Mouse (Mus musculus): Measurements from ENCODE around the gene Stat6. TPM values are rescaled to one million over a fixed set of nuclear protein-coding genes. Genes with fewer than 3 reads are reported as not detected.

Stat6 gene
- polyA plus RNA-seq, 1 experiment from 2014 or later = 5.7 TPM

GRCm38 (mm10) chr10:127619941-127620405 is 22.8 kb upstream of the Stat6 start:
- Histone ChIP-seq H3K4me3 (ENCODE audit: low read depth, low read length) (peak overlapping the region; percentile 50), H3K27ac (ENCODE audit: low read depth, low read length) (peak overlapping the region; percentile 69), H3K4me2 (peak overlapping the region; percentile 92), H3K27me3 (ENCODE audit: control insufficient read depth, insufficient read depth, low read length) (no peaks in the 10 kb centered on the region), H3K36me3 (ENCODE audit: control insufficient read depth, insufficient read depth, low read length) (no peaks in the 10 kb centered on the region), H3K4me1 (ENCODE audit: control insufficient read depth, insufficient read depth, low read length) (peaks cover 46% of the 10 kb centered on the region), H3K9ac (ENCODE audit: low read length) (peak overlapping the region; percentile 72), H3K9me3 (ENCODE audit: control insufficient read depth, low read length) (no peaks in the 10 kb centered on the region)
- ATAC-seq (ENCODE audit: low FRiP score) (no peak; the same call in 1 of the 2 replicates), DNase-seq (ENCODE audit: low spot score, missing footprints) (peak; percentile 95)
- 1% methylated on average over 12 of the region's 12 CpGs for WGBS

DNA sequence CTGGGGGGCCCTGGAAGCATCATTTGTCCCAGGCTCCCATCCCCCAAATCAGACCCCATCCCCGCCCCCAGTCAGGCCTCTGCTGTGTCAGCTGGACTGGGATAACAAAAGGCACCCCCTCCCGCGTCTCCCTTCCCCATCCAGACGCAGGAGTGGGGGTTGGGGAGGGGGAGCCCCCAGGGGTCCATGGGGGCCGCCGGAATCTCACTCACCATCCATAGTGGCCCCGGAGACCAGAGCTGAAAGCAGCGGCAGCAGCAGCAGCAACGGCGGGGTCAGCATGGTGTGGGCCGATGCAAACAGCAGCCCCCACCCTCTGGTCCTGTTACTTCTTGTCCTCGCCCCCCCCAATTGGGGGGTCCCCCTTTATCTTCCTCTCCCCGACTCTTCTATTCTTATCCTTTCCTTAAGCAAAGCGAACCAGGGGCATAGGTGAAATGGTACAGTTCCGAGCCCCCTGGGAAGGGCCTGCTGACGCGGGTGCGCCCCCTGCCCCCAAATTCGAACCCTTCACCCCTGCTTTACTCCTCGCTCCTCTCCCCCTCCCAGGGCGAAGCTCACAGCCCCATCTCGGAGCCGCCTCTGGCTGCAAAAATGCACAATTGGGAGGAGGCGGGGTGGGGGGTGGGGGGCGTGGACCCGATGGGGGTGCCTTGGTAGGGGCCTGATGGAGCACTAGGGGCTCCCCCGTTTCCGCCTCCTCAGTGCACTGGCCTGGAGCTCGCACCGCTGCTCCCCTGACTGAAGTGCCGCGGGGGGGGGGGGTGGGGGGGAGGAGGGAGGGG is 22.2 kb upstream of the Stat6 start, which contains the start of gene Lrp1:
TSS of gene Lrp1 (minus strand) at position 743 of the 785 bp plus-strand sequence.
- ATAC-seq (ENCODE audit: low FRiP score) (peak; percentile 82), DNase-seq (ENCODE audit: low spot score, missing footprints) (peak; percentile 95)
- peak within 1 kb of the TSS; percentile 82 for H3K9ac ChIP-seq (ENCODE audit: low read length)
- H3K9me3 ChIP-seq (ENCODE audit: control insufficient read depth, low read length) = no peaks in the 10 kb centered on the region
- WGBS = 2% methylated on average over 29 of the region's 32 CpGs
- no peaks in the 10 kb centered on the region for H3K27me3 ChIP-seq (ENCODE audit: control insufficient read depth, insufficient read depth, low read length)
- H3K4me3 ChIP-seq (ENCODE audit: low read depth, low read length) = peak within 1 kb of the TSS; percentile 50
- peaks cover 41% of the 10 kb centered on the region for H3K4me1 ChIP-seq (ENCODE audit: control insufficient read depth, insufficient read depth, low read length)
- peak within 1 kb of the TSS; percentile 90 for H3K27ac ChIP-seq (ENCODE audit: low read depth, low read length)
- H3K4me2 ChIP-seq = peak within 1 kb of the TSS; percentile 92
- H3K36me3 ChIP-seq (ENCODE audit: control insufficient read depth, insufficient read depth, low read length) = no peaks in the 10 kb centered on the region

- Histone ChIP-seq H3K4me1 (ENCODE audit: control insufficient read depth, insufficient read depth, low read length) (peaks cover 33% of the 10 kb centered on the region), H3K27ac (ENCODE audit: low read depth, low read length) (peak overlapping the region; percentile 90), H3K27me3 (ENCODE audit: control insufficient read depth, insufficient read depth, low read length) (no peaks in the 10 kb centered on the region), H3K4me3 (ENCODE audit: low read depth, low read length) (peak overlapping the region; percentile 50), H3K9me3 (ENCODE audit: control insufficient read depth, low read length) (no peaks in the 10 kb centered on the region), H3K9ac (ENCODE audit: low read length) (peak overlapping the region; percentile 82), H3K4me2 (peak overlapping the region; percentile 92), H3K36me3 (ENCODE audit: control insufficient read depth, insufficient read depth, low read length) (no peaks in the 10 kb centered on the region)
- DNase-seq (ENCODE audit: low spot score, missing footprints) (peak; percentile 99), ATAC-seq (ENCODE audit: low FRiP score) (peak; percentile 81)
- under 1% methylated on average over 32 of the region's 39 CpGs for WGBS
Observed at GRCm38 (mm10) chr10:127621191-127622056, 21.4 kb upstream of the Stat6 start.

- no peaks in the 10 kb centered on the region for H3K27me3 ChIP-seq (ENCODE audit: control insufficient read depth, insufficient read depth, low read length)
- no peaks in the 10 kb centered on the region for H3K36me3 ChIP-seq (ENCODE audit: control insufficient read depth, insufficient read depth, low read length)
- peak overlapping the region; percentile 92 for H3K4me2 ChIP-seq
- H3K4me3 ChIP-seq (ENCODE audit: low read depth, low read length) = peak overlapping the region; percentile 50
- peak overlapping the region; percentile 82 for H3K9ac ChIP-seq (ENCODE audit: low read length)
- H3K9me3 ChIP-seq (ENCODE audit: control insufficient read depth, low read length) = no peaks in the 10 kb centered on the region
- ATAC-seq (ENCODE audit: low FRiP score) (peak; percentile 13; the same call in 1 of the 2 replicates), DNase-seq (ENCODE audit: low spot score, missing footprints) (no peak)
- 1% methylated on average over 13 of the region's 13 CpGs for WGBS
- H3K27ac ChIP-seq (ENCODE audit: low read depth, low read length) = peak overlapping the region; percentile 90
- peaks cover 27% of the 10 kb centered on the region for H3K4me1 ChIP-seq (ENCODE audit: control insufficient read depth, insufficient read depth, low read length)
Observed at GRCm38 (mm10) chr10:127622057-127622392, 20.8 kb upstream of the Stat6 start.

DNA sequence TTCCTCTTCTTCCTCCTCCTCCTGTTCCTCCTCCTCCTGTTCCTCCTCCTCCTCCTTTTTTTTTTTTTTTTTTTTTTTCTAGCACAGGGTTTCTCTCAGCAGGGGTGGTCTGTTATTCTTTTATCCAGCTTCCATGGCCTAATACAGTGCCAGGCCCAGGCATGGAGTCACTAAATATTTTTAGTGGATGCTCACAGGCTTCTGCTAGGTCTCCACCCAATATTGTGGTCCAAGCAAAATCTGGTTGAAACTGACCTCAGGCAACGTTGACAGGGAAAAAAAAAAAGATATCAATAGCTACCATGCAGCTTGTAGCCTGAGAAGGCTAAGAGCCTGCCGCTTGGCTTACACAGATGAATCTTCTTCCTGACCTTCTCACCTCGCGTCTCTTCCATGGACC is 20.1 kb upstream of the Stat6 start:
- Histone ChIP-seq H3K4me3 (ENCODE audit: low read depth, low read length) (no peak overlapping the region), H3K36me3 (ENCODE audit: control insufficient read depth, insufficient read depth, low read length) (no peaks in the 10 kb centered on the region), H3K9ac (ENCODE audit: low read length) (no peak overlapping the region), H3K4me2 (peak overlapping the region; percentile 92), H3K9me3 (ENCODE audit: control insufficient read depth, low read length) (no peaks in the 10 kb centered on the region), H3K27ac (ENCODE audit: low read depth, low read length) (no peak overlapping the region), H3K27me3 (ENCODE audit: control insufficient read depth, insufficient read depth, low read length) (no peaks in the 10 kb centered on the region), H3K4me1 (ENCODE audit: control insufficient read depth, insufficient read depth, low read length) (peaks cover 21% of the 10 kb centered on the region)
- ATAC-seq (ENCODE audit: low FRiP score) = no peak
- WGBS = 64% methylated on average over 4 of the region's 4 CpGs
- DNase-seq (ENCODE audit: low spot score, missing footprints) = no peak

DNA sequence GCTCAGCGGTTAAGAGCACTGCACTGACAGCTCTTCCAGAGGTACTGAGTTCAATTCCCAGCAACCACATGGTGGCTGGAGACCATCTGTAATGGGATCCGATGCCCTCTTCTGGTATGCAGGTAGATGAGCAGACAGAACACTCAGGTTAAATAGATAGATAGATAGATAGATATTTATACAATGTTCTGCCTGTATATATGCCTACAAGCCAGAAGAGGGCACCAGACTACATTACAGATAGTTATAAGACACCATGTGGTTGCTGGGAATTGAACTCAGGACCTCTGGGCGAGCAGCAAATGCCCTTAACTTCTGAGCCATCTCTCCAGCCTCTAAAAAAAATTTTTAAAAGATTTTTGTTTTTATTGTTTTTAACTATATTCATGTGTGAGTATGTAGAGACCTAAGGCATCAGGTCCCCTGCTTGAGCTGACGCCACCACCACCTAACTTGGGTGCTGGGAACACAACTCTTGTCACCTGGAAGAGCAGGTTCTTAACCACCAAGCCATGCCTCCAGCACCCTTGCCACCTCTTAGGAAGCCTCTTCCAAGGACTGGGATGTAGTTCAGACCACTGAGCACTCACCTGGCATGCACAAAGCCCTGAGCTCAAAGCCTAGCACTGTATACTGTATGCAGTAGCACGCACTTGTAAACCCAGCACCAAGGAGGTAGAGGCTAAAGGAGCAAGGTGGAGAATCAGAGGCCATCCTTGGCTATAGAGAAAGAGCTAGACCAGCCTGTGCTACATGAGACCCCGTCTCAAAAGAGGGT is 19.2 kb upstream of the Stat6 start:
- DNase-seq (ENCODE audit: low spot score, missing footprints) = no peak
- Histone ChIP-seq H3K4me2 (no peak overlapping the region), H3K9ac (ENCODE audit: low read length) (no peak overlapping the region), H3K9me3 (ENCODE audit: control insufficient read depth, low read length) (no peaks in the 10 kb centered on the region), H3K4me3 (ENCODE audit: low read depth, low read length) (no peak overlapping the region), H3K27ac (ENCODE audit: low read depth, low read length) (no peak overlapping the region), H3K4me1 (ENCODE audit: control insufficient read depth, insufficient read depth, low read length) (peaks cover 19% of the 10 kb centered on the region), H3K27me3 (ENCODE audit: control insufficient read depth, insufficient read depth, low read length) (no peaks in the 10 kb centered on the region), H3K36me3 (ENCODE audit: control insufficient read depth, insufficient read depth, low read length) (no peaks in the 10 kb centered on the region)
- 91% methylated on average over 6 of the region's 6 CpGs for WGBS
- no peak for ATAC-seq (ENCODE audit: low FRiP score)

DNA sequence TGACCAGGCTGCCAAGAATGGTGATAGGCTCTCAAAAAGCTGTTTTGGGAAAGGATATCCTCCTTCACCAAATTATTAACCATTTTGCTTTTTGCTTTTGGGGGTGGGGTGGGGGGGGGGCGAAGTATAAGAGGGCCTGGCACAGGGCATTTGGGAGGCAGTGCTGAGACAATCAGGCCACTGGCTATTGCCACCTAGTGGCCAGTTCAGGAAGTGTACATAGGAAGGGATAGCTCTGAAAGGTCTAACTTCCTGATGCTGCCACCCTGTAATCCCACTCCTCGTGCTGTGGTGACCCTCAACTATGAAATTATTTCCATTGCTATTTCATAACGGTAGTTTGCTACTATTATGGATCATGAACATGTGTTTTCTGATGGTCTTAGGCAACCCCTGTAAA is 16.4 kb upstream of the Stat6 start:
- Histone ChIP-seq H3K4me2 (no peak overlapping the region), H3K9me3 (ENCODE audit: control insufficient read depth, low read length) (no peaks in the 10 kb centered on the region), H3K27ac (ENCODE audit: low read depth, low read length) (no peak overlapping the region), H3K27me3 (ENCODE audit: control insufficient read depth, insufficient read depth, low read length) (no peaks in the 10 kb centered on the region), H3K9ac (ENCODE audit: low read length) (no peak overlapping the region), H3K4me3 (ENCODE audit: low read depth, low read length) (no peak overlapping the region), H3K36me3 (ENCODE audit: control insufficient read depth, insufficient read depth, low read length) (no peaks in the 10 kb centered on the region), H3K4me1 (ENCODE audit: control insufficient read depth, insufficient read depth, low read length) (peaks cover 7% of the 10 kb centered on the region)
- no peak for DNase-seq (ENCODE audit: low spot score, missing footprints)
- ATAC-seq (ENCODE audit: low FRiP score) = no peak
- 85% methylated on average over 3 of the region's 3 CpGs for WGBS

- Histone ChIP-seq H3K4me3 (ENCODE audit: low read depth, low read length) (no peak overlapping the region), H3K4me1 (ENCODE audit: control insufficient read depth, insufficient read depth, low read length) (no peaks in the 10 kb centered on the region), H3K9ac (ENCODE audit: low read length) (no peak overlapping the region), H3K36me3 (ENCODE audit: control insufficient read depth, insufficient read depth, low read length) (no peaks in the 10 kb centered on the region), H3K4me2 (no peak overlapping the region), H3K27ac (ENCODE audit: low read depth, low read length) (no peak overlapping the region), H3K9me3 (ENCODE audit: control insufficient read depth, low read length) (no peaks in the 10 kb centered on the region), H3K27me3 (ENCODE audit: control insufficient read depth, insufficient read depth, low read length) (no peaks in the 10 kb centered on the region)
- no peak for ATAC-seq (ENCODE audit: low FRiP score)
- DNase-seq (ENCODE audit: low spot score, missing footprints) = no peak
- 88% methylated on average over 10 of the region's 10 CpGs for WGBS
Observed at GRCm38 (mm10) chr10:127631261-127632214, 11.2 kb upstream of the Stat6 start.
